Mouse (Mus musculus) midbrain, embryonic 12.5 days (tissue): ENCODE measurements at regions not wholly inside any gene's neighbourhood (a gene's known extent, or its start where the extent isn't known, plus 50 kb on each side); places are given as distances from the start of the nearest gene placed in this dataset.
A peak's percentile ranks its signal among the peaks of the same experiment; 100 is the strongest.
"Not testable (repeated sequence)": the region's sequence is repeated elsewhere in the genome, so short reads cannot be mapped to it uniquely, and the experiment has no call there.

ENCODE experiments used
- ATAC-seq: fragments of 200-750 bp; cut with Nextera tagmentation; 2 replicates; pipeline ENCODE4 v1.8.0; 2017; ENCODE audit warnings: low read depth, moderate TSS enrichment, moderate library complexity; ENCODE audit not compliant: low FRiP score
- H3K27ac ChIP-seq: fragments of 300-500 bp; sonication (generic); replicated peaks from 2 replicates; pipeline ENCODE4 v1.5.1; 2016; ENCODE audit warnings: mild to moderate bottlenecking
- H3K27me3 ChIP-seq: fragments of 300-500 bp; sonication (generic); 2 replicates; pipeline ENCODE4 v1.6.1; 2016; ENCODE audit warnings: mild to moderate bottlenecking
- H3K36me3 ChIP-seq: fragments of 300-500 bp; sonication (generic); 2 replicates; pipeline ENCODE4 v1.6.1; 2016
- H3K4me1 ChIP-seq: fragments of 300-500 bp; sonication (generic); 2 replicates; pipeline ENCODE4 v1.6.1; 2016
- H3K4me2 ChIP-seq: fragments of 300-500 bp; sonication (generic); replicated peaks from 2 replicates; pipeline ENCODE4 v1.6.1; 2016; ENCODE audit warnings: mild to moderate bottlenecking, moderate library complexity
- H3K4me3 ChIP-seq: fragments of 300-500 bp; sonication (generic); 2 replicates; pipeline ENCODE4 v1.5.1; 2016; ENCODE audit warnings: mild to moderate bottlenecking
- H3K9ac ChIP-seq: fragments of 300-500 bp; sonication (generic); replicated peaks from 2 replicates; pipeline ENCODE4 v1.6.1; 2016; ENCODE audit warnings: mild to moderate bottlenecking, moderate library complexity
- H3K9me3 ChIP-seq: fragments of 300-500 bp; sonication (generic); 2 replicates; pipeline ENCODE4 v1.6.1; 2016; ENCODE audit warnings: mild to moderate bottlenecking
- WGBS: fragments of 180-500 bp; shearing (Covaris S2); methylation state at CpG from one replicate; pipeline ENCODE4 v1.1.7; 2016; 5-methylcytosine and 5-hydroxymethylcytosine counted together

GRCm38 (mm10) chr11:29628476-29628875 is 64.3 kb upstream of the Rtn4 start:
- H3K9me3 ChIP-seq, result no peaks in the 10 kb centered on the region
- H3K4me2 ChIP-seq, result no peak overlapping the region
- H3K9ac ChIP-seq, result no peak overlapping the region
- H3K36me3 ChIP-seq, result no peaks in the 10 kb centered on the region
- ATAC-seq, result no peak
- 75% methylated on average over 2 of the region's 2 CpGs for WGBS
- no peak overlapping the region for H3K4me3 ChIP-seq
- no peaks in the 10 kb centered on the region for H3K4me1 ChIP-seq
- H3K27ac ChIP-seq, result no peak overlapping the region
- H3K27me3 ChIP-seq, result no peaks in the 10 kb centered on the region

- no peak overlapping the region for H3K9ac ChIP-seq
- ATAC-seq, result no peak
- H3K4me3 ChIP-seq, result no peak overlapping the region
- no peaks in the 10 kb centered on the region for H3K27me3 ChIP-seq
- H3K27ac ChIP-seq, result no peak overlapping the region
- no peaks in the 10 kb centered on the region for H3K36me3 ChIP-seq
- no peak overlapping the region for H3K4me2 ChIP-seq
- 67% methylated on average over 1 of the region's 1 CpGs for WGBS
- H3K4me1 ChIP-seq, result peaks cover 5% of the 10 kb centered on the region
- no peaks in the 10 kb centered on the region for H3K9me3 ChIP-seq
Measured at GRCm38 (mm10) chr11:29632486-29632885, 60.3 kb upstream of the Rtn4 start.

GRCm38 (mm10) chr11:29633288-29633687 is 59.5 kb upstream of the Rtn4 start:
- not testable (repeated sequence) for H3K27me3 ChIP-seq, H3K9ac ChIP-seq, H3K36me3 ChIP-seq, H3K4me3 ChIP-seq, H3K9me3 ChIP-seq, H3K4me1 ChIP-seq, H3K27ac ChIP-seq, H3K4me2 ChIP-seq, ATAC-seq
- WGBS, result 87% methylated on average over 1 of the region's 1 CpGs

GRCm38 (mm10) chr11:29636759-29637200 is 56.0 kb upstream of the Rtn4 start:
- H3K27ac ChIP-seq, result no peak overlapping the region
- H3K4me1 ChIP-seq, result peaks cover 10% of the 10 kb centered on the region
- H3K4me3 ChIP-seq, result no peak overlapping the region
- 37% methylated on average over 6 of the region's 6 CpGs for WGBS
- H3K27me3 ChIP-seq, result no peaks in the 10 kb centered on the region
- no peak overlapping the region for H3K9ac ChIP-seq
- no peaks in the 10 kb centered on the region for H3K9me3 ChIP-seq
- H3K36me3 ChIP-seq, result no peaks in the 10 kb centered on the region
- no peak overlapping the region for H3K4me2 ChIP-seq
- 0 out of 2 replicates have a peak, but pooled peaks have one; percentile 23 for ATAC-seq

GRCm38 (mm10) chr11:29638093-29638669 is 54.6 kb upstream of the Rtn4 start:
- ATAC-seq, result 0 out of 2 replicates have a peak, but pooled peaks have one; percentile 34
- Histone ChIP-seq H3K9ac (no peak overlapping the region), H3K27ac (no peak overlapping the region), H3K4me1 (peaks cover 10% of the 10 kb centered on the region), H3K9me3 (no peaks in the 10 kb centered on the region), H3K27me3 (no peaks in the 10 kb centered on the region), H3K4me3 (no peak overlapping the region), H3K4me2 (no peak overlapping the region), H3K36me3 (no peaks in the 10 kb centered on the region)
- WGBS, result 77% methylated on average over 8 of the region's 8 CpGs

- Histone ChIP-seq H3K4me3 (no peak overlapping the region), H3K4me1 (peaks cover 10% of the 10 kb centered on the region), H3K27me3 (no peaks in the 10 kb centered on the region), H3K9me3 (no peaks in the 10 kb centered on the region), H3K9ac (no peak overlapping the region), H3K36me3 (no peaks in the 10 kb centered on the region), H3K4me2 (no peak overlapping the region), H3K27ac (no peak overlapping the region)
- WGBS, result 41% methylated on average over 2 of the region's 2 CpGs
- no peak for ATAC-seq
Measured at GRCm38 (mm10) chr11:29638861-29639260, 53.9 kb upstream of the Rtn4 start.
